Mouse (Mus musculus) liver, embryonic 14.5 days (tissue): ENCODE data around the gene Wars2.

ENCODE experiments used
- CTCF ChIP-seq: IDR thresholded peaks from 2 replicates; pipeline ENCODE4 v1.5.1; 2016; ENCODE audit warnings: antibody characterized with exemption, low read depth, control low read depth
- EP300 ChIP-seq: IDR thresholded peaks from 2 replicates; pipeline ENCODE4 v1.6.1; 2016; ENCODE audit warnings: antibody characterized with exemption, low read depth

GRCm38 (mm10) chr3:99277973-99278580, 137.2 kb downstream of the Wars2 start:
- no peak for TF ChIP-seq CTCF
- no peak for TF ChIP-seq EP300
